Mouse (Mus musculus): ENCODE measurements around the gene Gm9732.
"Not testable (repeated sequence)": the region's sequence is repeated elsewhere in the genome, so short reads cannot be mapped to it uniquely, and the experiment has no call there.

Gm9732 gene

DNA sequence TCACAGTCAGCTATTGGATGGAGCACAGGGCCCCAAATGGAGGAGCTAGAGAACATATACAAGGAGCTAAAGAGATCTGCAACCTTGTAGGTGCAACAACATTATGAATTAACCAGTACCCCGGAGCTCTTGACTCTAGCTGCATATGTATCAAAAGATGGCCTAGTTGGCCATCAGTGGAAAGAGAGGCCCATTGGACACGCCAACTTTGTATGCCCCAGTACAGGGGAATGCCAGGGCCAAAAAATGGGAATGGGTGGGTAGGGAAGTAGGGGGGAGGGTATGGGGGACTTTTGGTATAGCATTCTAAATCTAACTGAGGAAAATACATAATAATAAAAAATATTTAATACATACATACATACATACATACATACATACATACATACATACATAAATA is 78.1 kb downstream of the Gm9732 start:
- not testable (repeated sequence) for DNase-seq (ENCODE audit: extremely low read depth, low read depth, low spot score)
